In the genomic region with DNA sequence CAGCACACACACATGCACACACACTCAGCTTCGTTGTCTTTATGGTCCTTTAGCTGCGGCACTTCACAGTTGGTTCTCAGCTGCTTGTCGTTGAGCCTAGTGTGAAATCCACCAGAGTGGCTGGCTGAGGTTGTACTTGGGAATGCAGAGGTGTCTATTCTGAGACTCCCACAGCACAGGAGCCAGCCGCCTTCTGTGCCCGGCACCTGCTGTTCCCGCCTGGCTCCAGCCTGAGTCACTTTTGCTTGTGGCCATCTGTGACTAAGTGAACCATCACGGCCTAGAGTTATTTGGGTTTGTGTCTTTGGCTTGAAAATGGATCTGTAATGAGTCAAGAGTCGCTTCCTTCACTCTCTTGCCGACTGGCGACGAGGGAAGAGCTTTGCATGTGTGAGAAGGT, we compare ENCODE assay signal across 13 mouse cellular contexts.
A peak's percentile ranks its signal among the peaks of the same experiment; 100 is the strongest.
DNase-seq lines count a peak whose midpoint lies in the region; ATAC-seq lines count a peak whose summit lies in the region.
"Had no signal": no experiment of that assay in that cellular context is flagged by ENCODE, and none has a peak within 500 bp of the region (broad histone marks: within the 10 kb centered on the region; RNA-seq: fewer than 3 reads in every experiment).

No protein-coding gene starts in this region.

- 90% methylated on average over 11 of the region's 11 CpGs for WGBS in midbrain, embryonic 13.5 days

- DNase-seq in cerebellum, postnatal 4 days (ENCODE audit: low spot score in 2 of 2): no peak
- peak; percentile 60 for DNase-seq in cerebellum, adult 11-12 months
- DNase-seq in frontal cortex, adult 2 months (ENCODE audit: extremely low spot score in 1 of 2, low spot score in 1 of 2): peak; percentile 84
- peak; percentile 72 to 95 for DNase-seq in left cerebral cortex, postnatal 25 days (ENCODE audit: low spot score in 2 of 2)
- no peak for DNase-seq in lung, postnatal 14 days
- no peak for DNase-seq in embryo, embryonic 10 days (ENCODE audit: low spot score)
- DNase-seq: gastrocnemius, postnatal 25 days; kidney, postnatal 10 days; thymus, adult 2 months had no signal

- intact Hi-C loops in left cerebral cortex, postnatal 25 days (cut with DNase I): loop anchor here (2.0 to 5.0 kb wide), 4 partner anchors 26 to 134 kb away; no protein-coding TSS in a partner anchor

- H3K4me3 ChIP-seq in midbrain, embryonic 13.5 days (replicated peaks): no peak overlapping the region
- H3K4me3 ChIP-seq: midbrain, embryonic 15.5 days had no signal

- no peak overlapping the region for H3K4me2 ChIP-seq in midbrain, embryonic 13.5 days (replicated peaks)
- H3K4me2 ChIP-seq: liver, embryonic 11.5 days; midbrain, embryonic 15.5 days had no signal

- H3K9me3 ChIP-seq in midbrain, embryonic 13.5 days: 0 out of 2 replicates have a peak, but pooled peaks cover 9% of the 10 kb centered on the region
- H3K9me3 ChIP-seq: midbrain, embryonic 15.5 days had no signal

- no peaks in the 10 kb centered on the region for H3K4me1 ChIP-seq in midbrain, embryonic 13.5 days (replicated peaks)
- H3K4me1 ChIP-seq: midbrain, embryonic 15.5 days had no signal

- no peaks in the 10 kb centered on the region for H3K36me3 ChIP-seq in midbrain, embryonic 13.5 days
- H3K36me3 ChIP-seq: midbrain, embryonic 15.5 days had no signal

- no peaks in the 10 kb centered on the region for H3K27me3 ChIP-seq in midbrain, embryonic 13.5 days
- H3K27me3 ChIP-seq: midbrain, embryonic 15.5 days had no signal

- ATAC-seq in cerebellum, adult (ENCODE audit: insufficient number of reproducible peaks, low FRiP score, low TSS enrichment): peak; percentile 45; the same call in 1 of the 2 replicates
- ATAC-seq in midbrain, embryonic 13.5 days: no peak
- ATAC-seq: midbrain, embryonic 15.5 days had no signal

- H3K9ac ChIP-seq in midbrain, embryonic 13.5 days (replicated peaks): no peak overlapping the region
- H3K9ac ChIP-seq: midbrain, embryonic 15.5 days had no signal

- H3K27ac ChIP-seq in midbrain, embryonic 13.5 days: no peak overlapping the region
- H3K27ac ChIP-seq: midbrain, embryonic 15.5 days had no signal

Comparison
In these comparisons a context has a peak if more than half of its experiments do, and no peak if none do; other contexts are left out.
1. DNase-seq: peak in cerebellum, adult 11-12 months (single experiment), frontal cortex, adult 2 months (2 of 2) and left cerebral cortex, postnatal 25 days (2 of 2); none in cerebellum, postnatal 4 days (0 of 2), lung, postnatal 14 days (single experiment) and embryo, embryonic 10 days (single experiment).